Mouse (Mus musculus): ENCODE data around the gene Rreb1.

DNA sequence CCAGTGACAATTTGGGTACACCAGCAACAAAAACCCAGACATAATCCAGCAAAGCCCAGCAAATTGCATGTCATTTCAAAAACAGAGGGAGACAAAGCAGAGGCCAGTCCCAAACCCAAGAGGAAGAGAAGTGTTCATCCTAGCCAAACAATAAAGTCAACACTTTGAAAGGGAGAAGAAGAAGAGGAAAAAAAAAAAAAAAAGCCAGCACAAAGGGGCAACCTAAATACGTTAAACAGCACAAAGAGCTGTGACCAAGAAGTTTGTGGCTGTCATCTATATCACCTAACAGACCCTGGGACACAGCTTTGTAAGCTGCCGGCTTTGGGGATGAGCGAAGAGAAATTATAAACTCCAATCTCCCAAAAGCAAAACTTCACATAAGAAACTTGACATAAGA lies 17.8 kb upstream of the Rreb1 start:
- TF ChIP-seq CTCF (IDR thresholded peaks at IDR 0.05 in 2 of 3, conservative IDR thresholded peaks at IDR 0.05 in 1 of 3; ENCODE audit: control insufficient read depth in 1 of 3, insufficient read depth in 1 of 3, low read depth in 2 of 3, low read length in 3 of 3, poor library complexity in 1 of 3, severe bottlenecking in 1 of 3) (no peak), POLR2A (IDR thresholded peaks at IDR 0.05; ENCODE audit: control insufficient read depth in 1 of 2, insufficient read depth in 1 of 2, low read depth in 1 of 2, low read length in 2 of 2, poor library complexity in 1 of 2) (no peak), MAX (IDR thresholded peaks at IDR 0.05; ENCODE audit: low read length) (no peak), RCOR1 (IDR thresholded peaks at IDR 0.05; ENCODE audit: low read depth, low read length) (no peak), CHD1 (IDR thresholded peaks at IDR 0.05; ENCODE audit: low read depth, low read length) (0 out of 2 replicates have a peak, but pooled peaks have one; percentile 15), GATA1 (IDR thresholded peaks at IDR 0.05; ENCODE audit: low read depth, low read length) (no peak), EP300 (IDR thresholded peaks at IDR 0.05; ENCODE audit: low read depth in 1 of 2, low read length in 2 of 2) (no peak; a peak in 1 of 4 replicates), UBTF (IDR thresholded peaks at IDR 0.05; ENCODE audit: borderline replicate concordance, insufficient read depth, low read depth, low read length) (no peak), ZNF384 (IDR thresholded peaks at IDR 0.05; ENCODE audit: low read depth, low read length) (peak; percentile 68), HCFC1 (IDR thresholded peaks at IDR 0.05; ENCODE audit: low read depth, low read length) (no peak), TAL1 (IDR thresholded peaks at IDR 0.05; ENCODE audit: low read length) (no peak; the same call in 1 of the 2 replicates), E2F4 (IDR thresholded peaks at IDR 0.05; ENCODE audit: borderline replicate concordance, low read depth, low read length) (no peak), JUND (IDR thresholded peaks at IDR 0.05; ENCODE audit: low read depth, low read length) (no peak), POLR2AphosphoS5 (IDR thresholded peaks at IDR 0.05; ENCODE audit: borderline replicate concordance, low read depth, low read length) (no peak)
